ENCODE assay signal across 22 mouse cellular contexts in the genomic region with DNA sequence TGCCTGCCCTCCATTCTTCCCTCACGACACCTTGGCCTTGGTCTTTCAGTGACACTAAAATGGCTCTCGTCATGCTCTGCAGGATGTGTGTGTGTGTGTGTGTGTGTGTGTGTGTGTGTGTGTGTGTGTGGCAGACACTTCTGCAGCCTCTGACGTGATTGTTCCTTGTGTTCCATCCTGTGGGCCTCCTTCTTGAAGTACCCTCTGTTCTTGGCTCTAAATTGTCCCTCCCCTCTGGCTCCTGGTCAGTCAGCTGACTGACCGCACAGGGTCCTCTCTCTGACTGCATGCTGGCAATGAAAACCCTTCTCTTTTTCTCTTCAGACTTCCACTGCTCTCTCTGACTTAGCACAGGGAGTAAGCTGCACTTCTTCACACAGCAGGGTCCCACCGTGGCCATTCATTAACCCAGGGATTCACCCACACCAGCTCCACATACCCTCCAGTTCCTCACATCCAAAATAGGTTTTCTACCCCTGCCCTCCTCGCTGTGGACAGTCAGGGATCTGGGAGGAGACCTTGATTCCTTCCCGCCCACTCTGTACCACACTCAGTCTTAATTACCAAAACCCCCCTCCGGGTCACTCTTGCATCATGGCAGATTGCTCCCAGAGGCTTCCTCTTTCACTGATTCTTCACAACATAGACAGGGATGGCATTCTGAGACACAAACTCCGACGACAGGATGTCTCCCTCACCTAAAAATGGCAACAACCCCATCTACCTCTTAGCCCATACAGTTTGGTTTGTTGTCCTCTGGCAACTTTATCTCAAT. TPM values are rescaled to one million over a fixed set of nuclear protein-coding genes. Genes with fewer than 3 reads are reported as not detected.
DNase-seq lines count a peak whose midpoint lies in the region; ATAC-seq lines count a peak whose summit lies in the region.
"Had no signal": no experiment of that assay in that cellular context is flagged by ENCODE, and none has a peak within 500 bp of the region (broad histone marks: within the 10 kb centered on the region; RNA-seq: fewer than 3 reads in every experiment).

No protein-coding gene starts in this region.

- ATAC-seq in forebrain, embryonic 16.5 days = 0 out of 2 replicates have a peak, but pooled peaks have one; percentile 8
- ATAC-seq in forebrain, embryonic 13.5 days = no peak
- peak; percentile 58 for ATAC-seq in kidney, embryonic 16.5 days (ENCODE audit: low FRiP score, low TSS enrichment)
- ATAC-seq in midbrain, embryonic 13.5 days = peak; percentile 31; the same call in 1 of the 2 replicates
- ATAC-seq in midbrain, embryonic 15.5 days (replicated peaks) = no peak
- ATAC-seq in megakaryocyte, adult 5-6 weeks (ENCODE audit: poor library complexity, severe bottlenecking) = peak; percentile 74
- ATAC-seq in intestine, embryonic 16.5 days = no peak

- no peak overlapping the region for H3K4me3 ChIP-seq in forebrain, embryonic 16.5 days (replicated peaks; ENCODE audit: low read length)
- no peak overlapping the region for H3K4me3 ChIP-seq in forebrain, embryonic 13.5 days
- H3K4me3 ChIP-seq in kidney, embryonic 16.5 days (ENCODE audit: low read length) = no peak overlapping the region
- no peak overlapping the region for H3K4me3 ChIP-seq in midbrain, embryonic 13.5 days (replicated peaks)
- no peak overlapping the region for H3K4me3 ChIP-seq in midbrain, embryonic 15.5 days
- H3K4me3 ChIP-seq in intestine, embryonic 16.5 days (ENCODE audit: low read length) = no peak overlapping the region
- H3K4me3 ChIP-seq: embryonic facial prominence, embryonic 10.5 days; left cerebral cortex, adult 2 months; limb, embryonic 15.5 days; midbrain, embryonic 10.5 days had no signal

- H3K27me3 ChIP-seq in forebrain, embryonic 16.5 days (replicated peaks; ENCODE audit: control insufficient read depth, insufficient read depth, low read length) = no peaks in the 10 kb centered on the region
- no peaks in the 10 kb centered on the region for H3K27me3 ChIP-seq in forebrain, embryonic 13.5 days
- no peaks in the 10 kb centered on the region for H3K27me3 ChIP-seq in kidney, embryonic 16.5 days (ENCODE audit: insufficient read depth, low read length)
- no peaks in the 10 kb centered on the region for H3K27me3 ChIP-seq in midbrain, embryonic 13.5 days
- H3K27me3 ChIP-seq in midbrain, embryonic 15.5 days (replicated peaks) = no peaks in the 10 kb centered on the region
- no peaks in the 10 kb centered on the region for H3K27me3 ChIP-seq in intestine, embryonic 16.5 days (replicated peaks; ENCODE audit: control insufficient read depth, insufficient read depth, low read length)
- H3K27me3 ChIP-seq: limb, embryonic 15.5 days had no signal

- no peaks in the 10 kb centered on the region for H3K36me3 ChIP-seq in forebrain, embryonic 16.5 days (ENCODE audit: control insufficient read depth, insufficient read depth)
- H3K36me3 ChIP-seq in forebrain, embryonic 13.5 days (ENCODE audit: poor library complexity, severe bottlenecking) = no peaks in the 10 kb centered on the region
- no peaks in the 10 kb centered on the region for H3K36me3 ChIP-seq in kidney, embryonic 16.5 days (ENCODE audit: insufficient read depth, low read length)
- no peaks in the 10 kb centered on the region for H3K36me3 ChIP-seq in midbrain, embryonic 13.5 days
- H3K36me3 ChIP-seq in midbrain, embryonic 15.5 days (replicated peaks) = no peaks in the 10 kb centered on the region
- H3K36me3 ChIP-seq in intestine, embryonic 16.5 days (ENCODE audit: control insufficient read depth, insufficient read depth, low read length) = no peaks in the 10 kb centered on the region
- H3K36me3 ChIP-seq: embryonic facial prominence, embryonic 10.5 days; limb, embryonic 15.5 days; midbrain, embryonic 10.5 days had no signal

- H3K9ac ChIP-seq in forebrain, embryonic 16.5 days (replicated peaks; ENCODE audit: low read depth, low read length) = no peak overlapping the region
- no peak overlapping the region for H3K9ac ChIP-seq in forebrain, embryonic 13.5 days
- no peak overlapping the region for H3K9ac ChIP-seq in kidney, embryonic 16.5 days (replicated peaks; ENCODE audit: low read length)
- H3K9ac ChIP-seq in midbrain, embryonic 13.5 days (replicated peaks) = no peak overlapping the region
- no peak overlapping the region for H3K9ac ChIP-seq in midbrain, embryonic 15.5 days
- no peak overlapping the region for H3K9ac ChIP-seq in intestine, embryonic 16.5 days (ENCODE audit: low read depth, low read length)
- H3K9ac ChIP-seq: forebrain, postnatal 0 days; limb, embryonic 15.5 days; liver, embryonic 14.5 days had no signal

- H3K9me3 ChIP-seq in forebrain, embryonic 16.5 days (ENCODE audit: control insufficient read depth, low read length) = no peaks in the 10 kb centered on the region
- H3K9me3 ChIP-seq in forebrain, embryonic 13.5 days (replicated peaks) = no peaks in the 10 kb centered on the region
- no peaks in the 10 kb centered on the region for H3K9me3 ChIP-seq in kidney, embryonic 16.5 days (ENCODE audit: low read length)
- H3K9me3 ChIP-seq in midbrain, embryonic 13.5 days = no peaks in the 10 kb centered on the region
- no peaks in the 10 kb centered on the region for H3K9me3 ChIP-seq in midbrain, embryonic 15.5 days
- H3K9me3 ChIP-seq in intestine, embryonic 16.5 days (ENCODE audit: control insufficient read depth, low read length) = no peaks in the 10 kb centered on the region
- H3K9me3 ChIP-seq: embryonic facial prominence, embryonic 10.5 days; limb, embryonic 15.5 days; midbrain, embryonic 10.5 days had no signal

- no peaks in the 10 kb centered on the region for H3K4me1 ChIP-seq in forebrain, embryonic 16.5 days (replicated peaks; ENCODE audit: control insufficient read depth, insufficient read depth, low read length)
- no peaks in the 10 kb centered on the region for H3K4me1 ChIP-seq in forebrain, embryonic 13.5 days
- 0 out of 2 replicates have a peak, but pooled peaks cover 2% of the 10 kb centered on the region for H3K4me1 ChIP-seq in kidney, embryonic 16.5 days (ENCODE audit: insufficient read depth, low read length)
- peaks cover 3% of the 10 kb centered on the region; the same call in 1 of the 2 replicates for H3K4me1 ChIP-seq in midbrain, embryonic 13.5 days (replicated peaks)
- no peaks in the 10 kb centered on the region for H3K4me1 ChIP-seq in midbrain, embryonic 15.5 days
- H3K4me1 ChIP-seq in intestine, embryonic 16.5 days (ENCODE audit: control insufficient read depth, insufficient read depth, low read length) = no peaks in the 10 kb centered on the region
- H3K4me1 ChIP-seq: limb, embryonic 15.5 days had no signal

- H3K4me2 ChIP-seq in forebrain, embryonic 16.5 days (ENCODE audit: low read length) = no peak overlapping the region
- H3K4me2 ChIP-seq in forebrain, embryonic 13.5 days = no peak overlapping the region
- H3K4me2 ChIP-seq in kidney, embryonic 16.5 days (replicated peaks; ENCODE audit: low read depth, low read length) = no peak overlapping the region
- no peak overlapping the region for H3K4me2 ChIP-seq in midbrain, embryonic 13.5 days (replicated peaks)
- H3K4me2 ChIP-seq in midbrain, embryonic 15.5 days = no peak overlapping the region
- no peak overlapping the region for H3K4me2 ChIP-seq in intestine, embryonic 16.5 days (ENCODE audit: low read depth, low read length)
- H3K4me2 ChIP-seq: heart, embryonic 11.5 days; limb, embryonic 15.5 days had no signal

- WGBS in forebrain, embryonic 16.5 days = 73% methylated on average over 10 of the region's 10 CpGs
- WGBS in forebrain, embryonic 13.5 days = 76% methylated on average over 10 of the region's 10 CpGs
- 59% methylated on average over 10 of the region's 10 CpGs for WGBS in kidney, embryonic 16.5 days
- WGBS in midbrain, embryonic 13.5 days = 80% methylated on average over 10 of the region's 10 CpGs
- WGBS in midbrain, embryonic 15.5 days = 71% methylated on average over 10 of the region's 10 CpGs
- WGBS in intestine, embryonic 16.5 days = 74% methylated on average over 10 of the region's 10 CpGs

- DNase-seq in kidney, postnatal 25 days = no peak
- DNase-seq: cerebellum, adult 9-11 months; forebrain, postnatal 0 days; heart, postnatal 10 days; kidney, adult 18-20 months; left cerebral cortex, postnatal 4 days; lung, postnatal 4 days; right cerebral cortex, postnatal 14 days; thymus, postnatal 25 days had no signal

- H3K27ac ChIP-seq in forebrain, embryonic 16.5 days (ENCODE audit: low read length) = no peak overlapping the region
- no peak overlapping the region for H3K27ac ChIP-seq in forebrain, embryonic 13.5 days
- no peak overlapping the region for H3K27ac ChIP-seq in kidney, embryonic 16.5 days (ENCODE audit: low read length)
- no peak overlapping the region for H3K27ac ChIP-seq in midbrain, embryonic 13.5 days
- H3K27ac ChIP-seq in midbrain, embryonic 15.5 days = no peak overlapping the region
- H3K27ac ChIP-seq in intestine, embryonic 16.5 days (ENCODE audit: low read length) = no peak overlapping the region
- H3K27ac ChIP-seq: embryonic facial prominence, embryonic 10.5 days; left cerebral cortex, adult 2 months; limb, embryonic 15.5 days; liver, embryonic 14.5 days; midbrain, embryonic 10.5 days had no signal

RNA-seq across cellular contexts. Expression of a gene that starts 39.0 kb away (rescaled TPM):
- 170 and 199 TPM in 2 replicates for polyA plus RNA-seq in forebrain, embryonic 16.5 days (2015; fragmentation: Nextera tagmentation; extraction: Ambion mirVana)
- polyA plus RNA-seq in forebrain, embryonic 13.5 days (2015; fragmentation: Nextera tagmentation; extraction: Ambion mirVana) = 161 and 175 TPM in 2 replicates
- 307 and 308 TPM in 2 replicates for polyA plus RNA-seq in kidney, embryonic 16.5 days (2015; fragmentation: Nextera tagmentation; extraction: Ambion mirVana)
- 171 and 177 TPM in 2 replicates for polyA plus RNA-seq in midbrain, embryonic 13.5 days (2015; fragmentation: Nextera tagmentation; extraction: Ambion mirVana)
- 153 and 154 TPM in 2 replicates for polyA plus RNA-seq in midbrain, embryonic 15.5 days (2015; fragmentation: Nextera tagmentation; extraction: Ambion mirVana)
- 220 and 234 TPM in 2 replicates for total RNA-seq in megakaryocyte, adult 5-6 weeks (2015)
- total RNA-seq in megakaryocyte, adult 5-6 weeks (2017) = 214 and 228 TPM in 2 replicates
- polyA plus RNA-seq in intestine, embryonic 16.5 days (2015; fragmentation: Nextera tagmentation; extraction: Ambion mirVana) = 278 and 279 TPM in 2 replicates

Comparison
In these comparisons a context has a peak if more than half of its experiments do, and no peak if none do; other contexts are left out.
1. ATAC-seq: peak in forebrain, embryonic 16.5 days (single experiment), kidney, embryonic 16.5 days (single experiment), midbrain, embryonic 13.5 days (single experiment) and megakaryocyte, adult 5-6 weeks (single experiment); none in forebrain, embryonic 13.5 days (single experiment), midbrain, embryonic 15.5 days (single experiment) and intestine, embryonic 16.5 days (single experiment).